Mouse (Mus musculus) CD4-positive, CD25-positive, alpha-beta regulatory T cell (primary cell): Measurements from ENCODE around the gene Lonp2. TPM values are rescaled to one million over a fixed set of nuclear protein-coding genes. Genes with fewer than 3 reads are reported as not detected.

ENCODE experiments used
- polyA plus RNA-seq: library from polyadenylated mRNA; unstranded; fragments of 100-300 nt; shearing (Covaris generic); gene quantifications from one replicate; pipeline ENCODE4 v1.2.1, GENCODE M21; 2017

The Lonp2 gene
- 119 TPM for polyA plus RNA-seq

DNA sequence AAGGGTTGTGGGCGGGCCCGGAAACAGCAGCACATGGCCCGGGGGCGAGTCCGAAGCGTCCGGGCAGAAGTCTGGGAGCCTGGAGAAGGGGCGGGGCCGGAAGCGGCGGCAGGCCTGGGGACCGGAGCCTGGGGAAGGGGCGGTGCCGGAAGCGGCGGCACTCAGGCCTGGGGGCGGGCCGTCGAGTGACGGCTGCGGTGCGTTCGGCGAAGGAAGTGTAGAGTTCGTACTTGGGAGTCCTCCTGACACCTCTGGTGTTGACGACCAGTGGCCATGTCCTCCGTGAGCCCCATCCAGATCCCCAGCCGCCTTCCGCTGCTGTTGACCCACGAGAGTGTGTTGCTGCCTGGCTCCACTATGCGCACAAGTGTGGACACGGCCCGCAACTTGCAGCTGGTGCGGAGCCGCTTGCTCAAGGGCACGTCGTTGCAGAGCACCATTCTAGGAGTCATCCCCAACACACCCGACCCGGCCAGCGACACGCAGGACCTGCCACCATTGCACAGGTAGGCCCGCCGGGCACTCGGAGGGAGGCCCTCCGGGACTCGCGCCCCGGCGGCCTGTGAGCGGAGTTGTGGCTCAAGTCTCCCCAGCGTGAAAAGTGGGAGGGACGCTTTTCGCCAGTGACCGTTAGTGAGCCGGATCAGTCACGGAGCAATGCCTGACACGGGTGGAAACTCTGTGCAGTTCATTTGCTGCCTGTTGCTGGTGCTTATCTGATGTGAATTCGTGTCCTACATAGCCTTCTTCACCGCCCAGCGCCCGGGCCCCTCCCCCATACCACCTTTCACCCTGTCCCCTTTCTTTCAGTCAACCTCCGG is at the start of gene Lonp2:
TSS of gene Lonp2 (plus strand) at position 133 of the 821 bp plus-strand sequence.

DNA sequence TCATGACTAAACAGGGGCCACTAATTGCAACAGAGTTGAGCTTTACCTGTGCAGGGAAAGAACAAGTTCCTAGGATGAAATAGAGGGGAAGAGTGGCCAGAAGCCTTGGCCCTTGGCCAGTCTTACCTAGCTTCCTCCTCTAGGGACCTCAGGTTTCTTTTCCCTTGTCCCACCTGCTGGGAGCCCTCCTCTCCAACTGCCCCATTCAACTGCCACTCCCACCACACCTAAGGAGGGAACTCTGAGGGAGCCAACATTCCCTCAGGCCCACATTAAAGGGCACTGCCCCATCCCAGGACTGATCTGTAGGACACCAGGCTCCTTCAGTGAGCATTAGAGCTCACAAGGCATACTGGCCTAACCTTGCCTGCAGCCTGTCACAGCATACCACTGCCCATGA is 43.4 kb upstream of the Lonp2 start, which contains the start of gene Abcc12:
TSS of gene Abcc12 (minus strand) at position 229 of the 400 bp plus-strand sequence.

DNA sequence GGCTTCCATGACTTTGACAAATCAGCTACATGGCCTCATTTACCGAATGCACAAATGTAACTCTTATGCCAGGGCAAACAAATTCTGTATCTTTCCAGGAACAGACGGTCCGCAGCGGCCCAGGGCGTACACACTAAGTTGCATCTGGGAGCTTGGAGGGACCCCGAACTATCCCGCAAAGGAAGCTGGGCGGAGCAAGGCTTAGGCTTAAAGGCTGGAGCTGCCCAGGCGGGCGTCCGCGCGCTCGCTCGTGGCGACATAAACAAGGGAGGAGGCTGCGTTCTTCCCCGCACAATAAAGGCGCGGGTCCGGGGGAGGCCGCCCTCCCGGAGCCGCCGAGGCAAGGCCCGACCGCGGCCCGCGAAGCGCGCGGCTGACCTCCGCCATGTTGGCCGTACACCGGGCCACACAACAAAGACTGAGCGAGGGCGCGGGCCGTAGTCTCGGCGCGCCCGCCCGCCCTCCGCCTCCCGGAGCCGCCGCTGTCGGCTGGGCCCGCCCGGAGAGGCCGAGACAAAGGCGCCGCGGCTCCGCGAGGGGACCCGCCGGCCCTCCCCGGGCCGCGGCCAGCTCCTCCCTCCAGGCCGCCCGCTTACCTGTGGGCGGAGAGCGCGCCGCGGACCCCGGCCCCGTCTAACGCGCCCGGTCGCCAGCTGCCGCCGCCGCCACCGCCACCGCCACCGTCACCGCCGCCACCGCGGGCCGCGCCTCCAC is 121.5 kb downstream of the Lonp2 start, which contains the start of the genes Gm10638 and Siah1a:
TSS of gene Gm10638 (plus strand) at position 479 of the 714 bp plus-strand sequence.
TSS of gene Siah1a (minus strand) at position 714 of the 714 bp plus-strand sequence.

Other genes starting within 250 kb of the Lonp2 start
- gene Abcc12, start 43.4 kb upstream of the Lonp2 start, polyA plus RNA-seq: not detected
- 1.1 TPM for gene Gm10638, start 121.7 kb downstream of the Lonp2 start, polyA plus RNA-seq
- gene Siah1a, start 121.9 kb downstream of the Lonp2 start, polyA plus RNA-seq: 39.8 TPM